Mouse (Mus musculus): Measurements from ENCODE around the gene Tub. TPM values are rescaled to one million over a fixed set of nuclear protein-coding genes. Genes with fewer than 3 reads are reported as not detected.
A peak's percentile ranks its signal among the peaks of the same experiment; 100 is the strongest.

Gene Tub
- total RNA-seq (2021), result under 1 TPM; 0.50 to 0.53 TPM

DNA sequence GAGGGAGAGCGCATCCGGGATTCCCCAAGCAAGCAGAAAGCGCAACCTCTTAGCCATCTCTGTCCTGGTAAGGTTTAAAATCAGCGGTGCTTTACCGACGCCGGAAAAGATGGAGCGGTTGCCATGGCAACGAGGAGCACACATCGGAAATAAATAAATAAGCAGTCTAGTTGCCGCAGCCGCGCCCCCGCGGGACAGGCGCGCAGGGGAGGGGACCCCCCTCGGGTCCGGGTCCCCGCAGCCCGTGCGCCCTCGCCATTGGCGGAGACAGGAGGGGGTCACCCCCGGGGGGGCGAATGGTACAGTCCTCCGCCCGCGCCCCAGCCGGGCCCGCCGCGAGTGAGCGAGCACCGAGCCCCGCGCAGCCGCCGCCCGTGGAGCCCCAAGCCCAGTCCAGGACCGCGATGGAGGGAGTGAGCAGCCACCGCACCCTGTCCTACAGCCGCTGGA, at the start of gene Tub:
Gene Tub (plus strand): TSS at position 27 of the 450 bp plus-strand sequence.
- intact Hi-C loops (cut with DNase I), result no loop called here
- DNase-seq, result peak in 1 of 2 experiments; percentile 57

DNA sequence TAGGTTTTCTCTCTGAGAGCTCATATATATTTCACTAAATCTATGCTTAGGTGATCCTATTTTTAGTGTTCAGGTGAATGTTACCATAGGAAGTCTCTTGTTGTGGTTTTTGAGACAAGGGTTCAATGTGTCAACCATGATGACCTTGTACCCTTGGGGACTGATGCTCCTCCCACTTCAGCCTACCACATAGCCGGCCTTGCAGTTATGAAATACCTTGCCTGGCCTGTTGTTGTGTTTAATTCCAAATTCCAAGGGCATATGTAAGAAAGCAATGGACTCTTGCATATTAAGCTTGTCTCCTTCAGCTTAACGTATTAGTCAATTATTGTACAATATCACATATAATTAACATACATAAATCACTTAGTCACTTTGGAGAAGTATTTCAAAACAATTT, 46.2 kb upstream of the Tub start:
- DNase-seq, result no peak
- intact Hi-C loops (cut with DNase I), result no loop called here

DNA sequence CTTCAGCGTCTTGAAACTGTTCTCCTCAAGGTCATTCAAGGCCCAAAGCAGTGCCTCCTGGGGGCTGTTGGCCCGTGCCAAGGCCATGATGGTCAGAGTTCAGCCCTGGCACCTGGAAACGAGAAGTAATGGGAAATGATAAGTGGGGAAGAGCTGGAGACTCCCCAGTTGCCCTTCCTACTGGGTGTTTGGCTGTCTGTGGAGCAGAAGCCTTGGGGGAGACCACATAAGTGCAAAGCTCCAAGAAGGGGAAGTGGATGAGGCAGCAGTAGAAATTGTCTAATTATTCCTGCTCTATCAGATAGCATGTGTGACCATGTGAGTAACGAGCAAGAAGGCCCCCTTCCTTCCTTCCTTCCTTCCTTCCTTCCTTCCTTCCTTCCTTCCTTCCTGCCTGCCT, 23.1 kb upstream of the Tub start:
- no peak for DNase-seq
- intact Hi-C loops (cut with DNase I), result no loop called here

DNA sequence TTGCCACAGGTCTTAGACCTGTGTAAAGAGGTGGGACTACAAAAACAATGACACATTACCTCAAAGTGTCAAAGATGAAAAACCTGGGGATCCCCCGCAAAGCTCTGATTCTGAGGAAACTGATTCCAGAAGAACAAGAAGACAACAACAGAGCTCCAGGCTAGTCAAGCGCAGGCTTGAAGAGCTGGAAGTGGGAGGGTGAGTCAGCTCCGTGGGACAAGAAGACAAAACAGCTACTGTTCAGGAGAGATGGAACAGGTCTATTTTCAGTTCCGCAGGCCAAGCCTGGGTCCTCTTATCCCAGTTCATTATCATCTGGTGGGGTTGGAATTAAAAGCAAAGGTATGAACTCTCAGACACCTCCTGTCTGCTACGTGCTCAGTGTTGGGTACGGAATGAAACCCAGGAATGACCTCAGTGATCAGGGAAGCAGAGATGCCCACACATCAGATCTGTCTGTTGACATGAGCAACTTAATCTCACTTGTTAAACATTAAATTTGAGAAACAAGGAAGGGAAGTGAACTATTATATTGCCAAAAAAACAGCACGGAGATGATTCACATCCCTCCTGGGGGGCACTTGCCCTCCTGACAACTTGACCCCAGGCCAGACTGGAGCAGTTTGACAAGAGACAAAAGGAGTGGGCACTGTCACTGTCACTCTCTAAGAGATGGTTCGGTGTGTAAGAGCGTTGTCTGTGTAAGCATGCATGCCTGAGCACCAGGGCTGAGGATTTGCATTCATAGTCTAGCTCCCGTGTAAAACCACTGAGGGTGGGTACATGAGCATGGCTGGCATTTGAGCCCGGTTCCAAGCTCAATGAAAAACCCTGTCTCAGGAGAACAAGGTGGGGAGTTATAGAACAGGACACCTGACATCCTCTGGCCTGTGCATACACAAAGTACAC, 21.6 kb upstream of the Tub start:
- intact Hi-C loops (cut with DNase I), result no loop called here

DNA sequence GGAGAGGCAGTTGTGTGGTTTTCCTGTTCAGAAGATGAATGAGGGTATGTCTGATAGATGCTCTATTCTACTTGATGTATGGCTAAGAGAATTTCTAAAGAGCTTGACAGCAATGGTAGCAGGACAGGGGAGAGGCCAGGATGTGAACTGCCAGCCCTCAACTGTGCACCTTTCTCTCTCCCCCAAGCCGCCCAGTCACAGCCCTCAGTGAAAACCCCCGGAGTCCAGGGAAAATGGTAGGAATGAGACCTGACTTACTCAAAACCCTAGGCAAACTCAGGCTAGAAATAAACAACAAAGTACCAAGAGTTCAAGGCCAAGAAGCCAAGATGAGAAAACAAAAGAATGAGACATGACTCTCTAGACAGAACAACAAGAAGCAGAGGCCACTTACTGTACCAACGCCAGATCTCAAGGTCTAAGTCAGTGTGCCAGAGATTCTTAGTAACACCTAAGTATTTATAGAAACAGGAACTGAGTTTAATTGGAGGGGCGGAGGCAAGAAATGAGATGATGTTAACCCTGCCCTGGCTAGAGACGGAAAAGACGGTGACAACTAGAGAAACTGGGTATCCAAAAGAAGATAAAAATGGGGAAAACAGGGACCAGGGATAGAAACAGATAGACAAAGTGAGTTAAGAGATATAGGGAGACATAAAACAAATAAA, 20.3 kb upstream of the Tub start, which contains the start of gene Nlrp10:
Gene Nlrp10 (minus strand): TSS at position 453 of the 668 bp plus-strand sequence.
- peak; percentile 46 to 53 for DNase-seq
- intact Hi-C loops (cut with DNase I), result loop anchor here (5.0 kb wide), 1 partner anchor 78 kb away; the partner anchor contains the start of gene Olfr516

More for the DNA sequence above, 21.6 kb upstream of the Tub start:
- no peak for DNase-seq

DNA sequence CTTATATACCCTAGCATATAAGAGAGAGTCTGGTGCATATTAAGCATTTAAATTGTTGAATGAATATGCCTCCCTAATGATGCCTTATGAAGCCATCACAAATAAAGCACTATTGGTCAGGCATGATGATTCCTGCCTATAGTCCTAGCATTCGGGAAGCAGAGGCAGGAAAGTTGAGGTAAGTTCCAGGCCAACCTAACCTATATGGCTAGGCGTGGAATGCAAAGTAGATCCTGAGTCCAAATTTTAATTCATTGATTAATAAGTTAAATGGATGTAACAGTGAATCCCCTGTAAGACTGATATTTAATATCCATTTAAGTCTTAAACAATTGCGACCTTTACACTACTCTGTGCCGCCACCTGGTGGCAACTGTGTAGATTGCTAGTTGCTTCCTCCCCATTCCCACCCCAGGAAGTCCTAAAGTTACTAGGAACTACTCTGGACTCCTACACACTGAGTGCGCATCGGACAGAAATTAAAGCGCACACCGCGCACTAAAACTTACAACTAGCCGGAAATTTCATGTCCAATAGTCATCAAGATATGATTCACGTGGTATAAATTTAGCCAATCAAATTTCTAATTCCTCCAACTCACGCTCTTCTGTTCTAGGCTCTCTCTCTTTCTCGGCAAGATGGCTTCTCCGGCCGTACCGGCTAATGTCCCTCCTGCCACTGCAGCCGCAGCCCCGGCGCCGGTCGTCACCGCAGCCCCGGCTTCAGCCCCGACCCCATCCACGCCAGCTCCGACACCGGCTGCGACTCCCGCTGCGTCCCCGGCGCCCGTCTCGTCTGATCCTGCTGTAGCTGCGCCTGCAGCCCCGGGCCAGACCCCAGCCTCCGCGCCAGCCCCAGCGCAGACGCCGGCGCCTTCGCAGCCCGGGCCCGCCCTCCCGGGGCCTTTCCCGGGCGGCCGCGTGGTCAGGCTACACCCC, 16.1 kb upstream of the Tub start, which contains the start of gene Eif3f:
Gene Eif3f (plus strand): TSS at position 624 of the 938 bp plus-strand sequence.
- intact Hi-C loops (cut with DNase I), result loop anchor here (1.0 to 5.0 kb wide), 2 partner anchors 82 to 119 kb away; partner anchors contain the start of gene Olfr516

DNA sequence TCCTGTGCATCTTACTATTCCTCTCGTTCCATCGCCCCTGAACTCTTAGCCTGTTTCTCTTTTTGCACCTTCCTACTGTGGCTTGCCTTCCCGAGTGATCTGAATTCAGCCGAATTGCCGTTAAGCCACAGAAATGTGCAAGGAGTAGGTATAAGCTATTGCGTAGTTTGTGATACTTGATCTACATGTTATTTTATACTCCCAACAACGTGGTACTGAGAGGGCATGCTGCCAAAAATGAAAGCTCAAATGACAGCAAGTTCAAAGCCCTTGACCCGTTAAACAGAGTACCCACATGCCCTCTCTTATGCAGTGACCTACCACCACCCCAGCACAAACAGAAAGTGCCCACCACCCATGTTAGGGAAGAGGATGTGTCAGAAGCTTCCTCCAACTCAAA, 15.3 kb upstream of the Tub start:
- intact Hi-C loops (cut with DNase I), result loop anchor here (1.0 to 5.0 kb wide), 2 partner anchors 83 to 120 kb away; partner anchors contain the start of gene Olfr516
- peak in 1 of 2 experiments; percentile 13 for DNase-seq

More for the DNA sequence above, 16.1 kb upstream of the Tub start, which contains the start of gene Eif3f:
- peak; percentile 96 to 97 for DNase-seq

DNA sequence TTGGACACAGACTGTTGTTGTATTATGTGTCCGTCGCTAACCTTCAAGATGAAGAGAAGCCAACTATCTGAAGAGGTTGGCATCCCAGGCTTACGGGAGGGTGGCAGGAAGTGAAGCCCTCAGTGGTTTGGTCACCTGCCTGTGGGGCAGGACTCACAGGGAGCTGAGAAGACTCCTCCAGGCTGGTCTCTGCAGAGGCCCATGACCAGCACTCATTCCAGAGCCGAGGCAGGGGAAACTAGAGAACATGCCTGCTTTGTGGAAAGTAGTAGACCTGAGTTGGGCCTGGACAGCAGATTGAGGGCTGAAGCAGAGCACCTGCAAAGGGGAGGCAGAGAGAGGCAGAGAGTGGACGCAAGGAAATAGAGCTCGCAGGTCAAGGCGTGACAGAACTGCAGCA, 14.7 kb upstream of the Tub start:
- DNase-seq, result no peak
- intact Hi-C loops (cut with DNase I), result no loop called here

DNA sequence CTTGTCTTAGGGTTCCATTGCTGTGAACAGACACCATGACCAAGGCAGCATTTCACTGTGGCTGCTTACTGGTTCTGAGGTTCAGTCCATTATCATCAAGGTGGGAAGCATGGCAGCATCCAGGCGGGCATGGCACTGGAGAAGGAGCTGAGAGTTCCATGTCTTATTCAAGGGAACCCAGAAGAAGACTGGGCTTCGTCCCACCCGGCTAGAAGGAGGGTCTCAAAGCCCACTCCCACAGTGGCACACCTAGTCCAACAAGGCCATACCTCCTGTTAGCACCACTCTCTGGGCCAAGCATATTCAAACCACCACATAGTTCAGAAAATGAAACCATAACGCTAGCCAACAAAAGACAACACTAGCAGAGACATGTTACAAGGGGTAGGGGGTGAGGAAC, 13.5 kb upstream of the Tub start:
- DNase-seq, result no peak
- intact Hi-C loops (cut with DNase I), result no loop called here

DNA sequence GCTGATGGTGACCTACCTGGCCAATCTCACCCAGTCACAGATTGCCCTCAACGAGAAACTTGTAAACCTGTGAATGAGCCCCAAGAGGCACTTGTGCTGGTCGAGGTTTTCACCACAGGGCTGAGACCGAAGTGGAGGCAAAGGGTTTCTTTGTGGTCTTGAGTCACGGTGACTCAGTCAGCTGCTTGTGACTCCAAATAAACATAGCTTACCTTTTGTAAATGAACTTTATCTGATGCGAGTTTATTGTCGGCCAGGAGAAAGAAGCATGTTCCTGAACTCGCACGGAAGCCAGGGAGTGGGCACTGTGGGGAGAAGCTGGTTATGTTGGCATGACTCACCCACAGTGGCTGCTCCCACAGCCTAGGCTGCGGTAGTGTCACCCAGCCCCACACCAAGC, 8.7 kb upstream of the Tub start:
- no peak for DNase-seq
- intact Hi-C loops (cut with DNase I), result no loop called here

DNA sequence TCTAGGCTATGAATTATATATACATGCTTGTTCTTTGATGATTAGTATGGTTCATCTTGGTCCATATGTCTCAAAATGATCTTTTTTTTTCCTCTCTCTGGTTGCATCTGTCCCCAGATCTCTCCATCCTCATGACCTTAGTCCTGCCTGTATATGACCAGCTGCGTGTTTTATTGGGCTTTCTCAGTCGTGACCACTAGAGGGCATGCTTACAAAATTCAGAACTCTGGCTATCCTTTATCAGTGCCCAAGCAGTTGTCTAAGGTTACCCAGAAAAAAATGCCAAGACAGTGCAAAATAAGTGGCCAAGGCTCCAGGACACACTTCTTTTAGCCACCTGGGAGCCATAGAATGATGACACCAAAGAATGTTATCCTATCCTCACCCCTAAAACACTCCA, 6.1 kb upstream of the Tub start:
- peak in 1 of 2 experiments; percentile 61 for DNase-seq
- intact Hi-C loops (cut with DNase I), result no loop called here

DNA sequence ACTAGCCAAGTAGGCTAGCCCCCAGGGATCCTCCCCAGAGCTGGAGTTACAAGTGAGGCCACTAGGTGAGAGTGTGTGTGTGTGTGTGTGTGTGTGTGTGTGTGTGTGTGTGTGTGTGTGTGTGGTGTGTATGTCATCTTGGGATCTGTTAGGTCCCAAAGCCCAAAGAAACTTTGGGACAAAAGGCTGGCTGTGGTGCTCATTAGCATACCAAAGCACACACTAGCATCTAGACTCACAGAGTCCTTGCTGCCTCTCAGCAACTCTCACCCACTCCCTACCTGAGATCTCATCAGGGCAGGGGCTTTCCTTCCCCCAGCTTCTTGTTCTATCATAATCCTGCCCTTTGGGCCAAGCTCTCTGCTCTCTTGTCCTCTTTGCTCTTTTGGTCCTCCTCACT, 1.5 kb upstream of the Tub start:
- intact Hi-C loops (cut with DNase I), result no loop called here
- no peak for DNase-seq

DNA sequence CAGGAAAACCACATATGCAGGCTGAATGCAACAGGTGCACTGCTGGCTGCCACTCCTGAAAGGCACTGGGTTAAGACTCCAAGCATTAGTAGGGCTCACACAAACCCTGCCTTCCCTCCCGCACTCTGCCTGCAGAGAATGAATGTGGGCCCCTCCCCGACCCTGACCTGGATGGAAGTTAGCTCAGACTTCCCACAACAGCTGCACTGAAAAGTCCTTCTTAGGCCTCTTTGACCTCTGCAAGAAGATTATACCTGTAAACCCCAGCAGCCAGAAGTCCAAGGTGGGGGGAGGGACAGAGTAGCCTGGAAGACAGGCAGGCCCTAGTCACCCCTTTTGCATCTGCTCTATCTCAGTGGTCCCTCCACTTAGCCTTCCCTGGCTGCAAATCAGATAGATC, 837 bp upstream of the Tub start:
- DNase-seq, result no peak
- intact Hi-C loops (cut with DNase I), result no loop called here

DNA sequence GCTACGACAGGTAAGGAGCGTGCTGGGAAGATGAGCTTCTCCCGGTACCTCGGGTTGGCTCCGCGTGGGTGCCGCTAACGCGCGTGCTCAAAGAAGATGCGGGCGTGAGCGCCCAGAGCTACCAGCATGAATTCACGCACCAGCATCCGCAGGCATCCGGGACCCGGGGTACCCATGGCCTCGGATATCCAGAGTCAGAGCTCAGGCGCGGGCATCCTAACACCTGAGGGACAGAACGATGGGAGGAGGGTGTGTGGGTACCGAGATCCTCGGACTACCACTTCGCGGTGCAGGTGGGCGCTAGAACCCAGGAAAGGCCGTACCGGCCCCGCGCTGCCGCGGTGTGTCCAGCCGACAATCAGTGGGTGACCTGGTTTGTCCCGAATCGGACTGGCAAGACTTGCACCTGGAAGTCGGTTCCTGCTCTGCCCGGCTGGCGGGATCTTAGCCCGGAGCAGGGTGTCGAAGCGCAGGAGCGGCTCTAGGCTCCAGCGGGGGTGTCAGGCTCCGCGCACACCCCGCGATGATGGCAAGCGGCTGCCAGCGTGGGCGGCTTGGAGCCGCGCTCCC, 709 bp downstream of the Tub start:
- intact Hi-C loops (cut with DNase I), result no loop called here
- peak in 1 of 2 experiments; percentile 18 for DNase-seq

DNA sequence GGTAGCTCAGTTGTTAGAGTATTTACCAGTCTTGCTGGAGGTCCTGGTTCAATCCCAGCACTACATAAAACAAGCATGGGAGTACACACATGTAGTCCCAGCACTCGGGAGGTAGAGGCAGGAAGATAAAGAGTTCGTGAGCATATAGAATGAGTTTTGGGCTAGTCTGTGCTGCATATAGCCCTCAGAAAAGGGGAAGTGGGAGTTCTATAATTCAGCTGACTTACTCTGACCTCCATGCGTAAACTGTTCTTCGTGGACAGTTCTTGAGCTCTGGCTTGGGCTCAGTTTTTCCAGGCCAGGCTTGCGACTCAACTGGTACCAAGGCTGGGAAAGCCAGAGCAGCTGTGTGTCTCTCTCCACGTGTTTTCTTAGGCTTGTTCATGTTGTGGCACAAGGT, 2.7 kb downstream of the Tub start:
- DNase-seq, result no peak
- intact Hi-C loops (cut with DNase I), result no loop called here

DNA sequence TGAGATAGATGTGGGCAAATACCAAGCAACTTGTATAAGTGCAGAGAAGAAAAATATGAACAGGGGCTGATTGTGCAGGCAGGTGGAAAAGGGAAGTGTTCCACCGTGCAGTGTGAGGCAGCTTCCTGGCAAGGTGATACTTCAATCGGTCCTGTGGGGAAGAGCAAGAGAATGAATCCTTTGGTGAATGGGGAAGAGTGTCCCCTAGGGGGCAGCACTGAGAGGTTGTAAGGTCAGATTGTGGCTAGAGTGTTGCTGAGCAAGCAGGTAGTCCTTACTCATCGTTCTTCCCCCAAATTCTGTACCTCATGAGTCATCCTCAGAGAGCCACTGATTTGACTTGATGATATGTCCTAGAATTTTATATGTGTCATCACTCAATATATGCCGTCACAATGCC, 4.0 kb downstream of the Tub start:
- DNase-seq, result peak; percentile 6 to 21
- intact Hi-C loops (cut with DNase I), result no loop called here

DNA sequence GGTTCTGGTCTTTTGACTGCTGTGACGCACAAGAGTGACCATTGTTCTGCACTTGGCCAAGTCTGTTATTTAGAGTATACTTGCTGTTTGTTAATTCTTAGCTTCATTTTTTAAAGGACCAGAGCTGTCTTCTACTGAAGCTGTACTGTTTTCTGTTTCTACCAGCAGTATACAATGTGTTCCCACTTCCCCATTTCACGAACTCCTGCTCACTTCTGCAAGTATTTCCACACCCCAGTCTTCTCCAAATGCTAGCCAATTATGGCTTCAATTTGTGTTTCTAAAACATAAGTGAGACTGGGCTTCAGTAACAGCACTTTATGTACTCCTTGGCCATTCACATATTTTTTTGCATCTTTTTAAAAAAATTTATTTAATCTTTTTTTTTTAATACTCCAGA, 7.6 kb downstream of the Tub start:
- no peak for DNase-seq
- intact Hi-C loops (cut with DNase I), result no loop called here

DNA sequence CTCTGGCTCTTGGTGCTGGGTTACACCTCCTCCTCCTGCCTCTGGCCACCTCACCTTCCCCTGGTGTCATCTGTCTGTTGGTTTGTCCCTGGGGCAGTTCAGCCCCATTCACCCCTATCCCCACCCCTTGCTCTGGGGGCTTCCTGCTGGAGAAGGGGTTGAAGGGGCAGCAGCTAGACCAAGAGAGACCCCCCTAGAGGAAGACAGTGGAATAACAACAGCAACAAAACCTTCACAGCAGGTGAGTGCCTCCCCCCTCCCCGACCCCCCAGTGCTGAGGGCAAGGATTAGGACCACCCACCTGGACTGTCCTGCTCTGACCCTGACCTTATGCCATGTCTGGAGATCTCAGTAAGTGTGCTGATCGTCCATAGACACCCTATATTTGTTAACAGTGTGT, 15.8 kb downstream of the Tub start:
- intact Hi-C loops (cut with DNase I), result loop anchor here (2.0 kb wide), 1 partner anchor 63 kb away; no protein-coding TSS in a partner anchor
- DNase-seq, result no peak

DNA sequence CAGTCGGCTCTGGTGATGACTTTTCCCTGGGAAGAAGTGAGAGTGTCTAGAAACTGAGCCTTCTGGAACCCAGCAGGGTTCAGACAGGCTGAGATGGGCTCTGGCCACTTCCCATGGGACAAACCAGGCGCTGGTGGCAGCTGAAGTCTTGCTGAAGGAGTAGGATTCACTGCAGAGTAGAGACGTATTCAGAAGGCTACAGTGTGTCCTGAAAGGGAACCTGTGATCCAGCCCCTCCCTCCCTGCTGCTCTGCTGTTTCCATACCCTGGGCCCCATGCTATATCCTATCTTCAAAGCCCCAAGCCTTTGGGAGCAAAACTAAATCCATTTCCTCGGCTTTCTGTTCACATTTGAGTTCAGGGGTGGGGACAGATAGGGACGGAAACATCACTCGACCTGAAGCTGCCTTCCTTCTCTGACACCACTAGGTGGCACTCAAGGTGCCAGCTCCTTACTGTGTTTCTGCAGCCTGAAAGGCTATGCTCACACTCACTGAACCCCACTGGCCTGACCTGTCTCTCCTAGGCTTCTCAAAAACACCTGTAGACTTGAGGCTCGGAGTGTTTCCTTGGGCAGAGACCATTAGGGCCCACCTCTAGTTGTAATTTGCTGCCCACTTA, 16.7 kb downstream of the Tub start:
- peak; percentile 57 to 64 for DNase-seq
- intact Hi-C loops (cut with DNase I), result loop anchor here (1.0 to 2.0 kb wide), 2 partner anchors 54 to 62 kb away; no protein-coding TSS in a partner anchor

Data from heart, postnatal 10 days (tissue).